Mouse (Mus musculus) thymus, postnatal 25 days (tissue): Measurements from ENCODE around the gene Obox1.
"Not testable (repeated sequence)": the region's sequence is repeated elsewhere in the genome, so short reads cannot be mapped to it uniquely, and the experiment has no call there.

Experiments used
- DNase-seq: peaks from one replicate; pipeline ENCODE4 v3.0.0; 2022

Gene Obox1

DNA sequence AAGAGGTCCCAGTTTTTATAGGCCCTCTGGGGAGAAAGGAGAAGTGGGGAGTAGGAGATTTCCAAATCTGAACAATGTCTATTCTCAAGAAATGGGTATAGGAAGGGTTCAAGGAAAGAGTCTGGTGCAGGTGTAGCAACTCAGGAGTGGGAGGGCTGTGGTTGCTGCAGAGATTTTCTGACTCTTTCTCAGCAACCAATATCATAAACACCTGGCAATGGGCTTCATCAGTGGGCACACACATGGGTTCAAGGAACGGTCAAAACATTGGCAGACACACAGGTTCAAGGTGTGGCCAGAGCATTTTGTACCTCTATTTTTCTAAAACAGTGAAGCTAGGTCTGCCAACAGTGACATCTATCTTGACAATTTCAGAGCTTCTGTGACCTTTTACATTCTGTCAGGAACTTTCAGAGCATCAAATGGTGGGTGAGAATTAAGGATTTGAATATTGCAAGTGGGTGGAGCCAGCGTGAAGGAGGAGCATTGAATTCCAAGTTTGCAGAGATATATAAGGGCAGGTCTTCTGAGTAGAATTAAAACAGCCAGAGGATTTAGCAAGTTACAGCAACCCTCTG, at the start of gene Obox1, which contains the start of gene Obox2:
TSS of gene Obox1 (plus strand) at position 528 of the 578 bp plus-strand sequence.
TSS of gene Obox2 (plus strand) at position 301 of the 578 bp plus-strand sequence.
- not testable (repeated sequence) for DNase-seq

DNA sequence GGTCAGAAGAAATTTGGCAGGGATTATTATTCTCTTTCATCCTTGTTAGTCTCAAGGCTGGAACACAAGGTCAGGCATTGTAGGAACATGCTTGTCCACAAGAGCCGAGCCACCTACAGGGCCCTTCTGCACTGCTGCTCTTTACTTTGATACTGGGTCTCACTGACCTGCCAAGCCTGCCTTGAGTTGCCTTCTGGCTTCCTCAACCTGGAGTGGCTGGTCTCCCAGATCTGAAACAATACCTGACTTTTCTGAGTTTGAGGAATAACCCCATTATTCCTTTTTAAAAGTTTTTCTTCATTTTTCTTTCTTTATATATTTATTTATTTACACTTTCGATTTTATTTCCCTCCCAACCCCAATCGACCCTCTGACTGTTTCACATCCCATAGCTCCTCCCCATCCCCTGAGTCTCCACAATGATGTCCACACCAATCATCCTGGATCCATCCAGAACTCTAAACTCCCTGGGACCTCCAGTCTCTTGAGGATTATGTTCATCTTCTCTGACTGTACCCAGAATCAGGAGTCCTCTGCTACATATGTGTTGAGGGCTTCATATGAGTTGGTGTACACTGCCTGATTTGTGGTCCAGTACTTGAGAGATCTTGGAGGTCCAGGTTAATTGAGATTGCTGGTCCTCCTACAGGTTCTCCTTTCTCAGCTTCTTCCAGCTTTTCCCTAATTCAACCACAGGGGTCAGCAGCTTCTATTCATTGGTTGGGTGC, 10.6 kb downstream of the Obox1 start:
- not testable (repeated sequence) for DNase-seq

- not testable (repeated sequence) for DNase-seq
Observed at GRCm38 (mm10) chr7:15406816-15407215, 18.1 kb downstream of the Obox1 start.

DNA sequence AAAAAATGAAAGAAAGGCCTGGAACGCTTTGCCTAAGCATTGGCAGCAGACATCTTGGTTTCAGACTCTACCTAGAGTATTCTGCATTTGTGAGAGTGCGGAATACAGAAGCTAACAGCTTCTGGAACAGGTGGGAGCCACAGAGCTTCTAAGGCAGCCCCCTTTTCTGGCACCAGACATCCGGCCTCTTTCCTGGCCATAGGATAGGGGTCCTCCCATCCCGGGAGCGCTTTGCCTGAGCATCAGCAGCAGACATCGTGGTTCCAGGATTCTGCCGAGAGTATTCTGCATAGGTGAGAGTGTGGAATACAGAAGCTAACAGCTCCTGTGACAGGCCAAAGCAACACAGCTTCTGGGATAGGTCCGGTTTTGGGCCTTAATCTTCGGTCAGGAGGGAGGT, 29.3 kb downstream of the Obox1 start:
- DNase-seq: not testable (repeated sequence)

DNA sequence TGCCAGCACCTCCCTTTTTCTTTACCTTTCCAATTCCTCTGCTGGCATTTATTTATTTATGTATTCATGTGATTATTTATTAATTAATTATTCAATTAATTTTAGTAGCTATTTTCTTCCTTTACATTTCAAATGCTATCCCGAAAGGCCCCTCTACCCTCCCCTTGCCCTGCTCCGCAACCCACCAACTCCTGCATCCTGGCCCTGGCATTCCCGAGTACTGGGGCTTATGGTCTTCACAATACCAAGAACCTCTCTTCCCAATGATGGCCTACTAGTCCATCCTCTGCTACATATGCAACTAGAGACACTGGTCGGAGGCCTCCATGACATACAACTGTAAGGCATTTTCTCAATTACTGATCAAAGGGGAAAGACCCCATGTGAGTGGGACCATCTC, 36.8 kb downstream of the Obox1 start:
- DNase-seq: not testable (repeated sequence)

GRCm38 (mm10) chr7:15509411-15509810, 120.7 kb downstream of the Obox1 start:
- not testable (repeated sequence) for DNase-seq
